Mouse (Mus musculus): ENCODE results near the gene Cgnl1.

- no peak for TF ChIP-seq POLR2A (IDR thresholded peaks at IDR 0.05; ENCODE audit: extremely low read depth, insufficient read depth, low read length)
- no peak for TF ChIP-seq CTCF (IDR thresholded peaks at IDR 0.05; ENCODE audit: low read depth, low read length)
Measured at GRCm38 (mm10) chr9:71657199-71657598, 114.2 kb downstream of the Cgnl1 start.
